Mouse (Mus musculus) urinary bladder, postnatal 10 days (tissue): ENCODE data around the gene Ppp1r8.

Source experiments
- DNase-seq: peaks from one replicate; pipeline ENCODE4 v3.0.0; 2022; ENCODE audit warnings: low spot score

The Ppp1r8 gene

DNA sequence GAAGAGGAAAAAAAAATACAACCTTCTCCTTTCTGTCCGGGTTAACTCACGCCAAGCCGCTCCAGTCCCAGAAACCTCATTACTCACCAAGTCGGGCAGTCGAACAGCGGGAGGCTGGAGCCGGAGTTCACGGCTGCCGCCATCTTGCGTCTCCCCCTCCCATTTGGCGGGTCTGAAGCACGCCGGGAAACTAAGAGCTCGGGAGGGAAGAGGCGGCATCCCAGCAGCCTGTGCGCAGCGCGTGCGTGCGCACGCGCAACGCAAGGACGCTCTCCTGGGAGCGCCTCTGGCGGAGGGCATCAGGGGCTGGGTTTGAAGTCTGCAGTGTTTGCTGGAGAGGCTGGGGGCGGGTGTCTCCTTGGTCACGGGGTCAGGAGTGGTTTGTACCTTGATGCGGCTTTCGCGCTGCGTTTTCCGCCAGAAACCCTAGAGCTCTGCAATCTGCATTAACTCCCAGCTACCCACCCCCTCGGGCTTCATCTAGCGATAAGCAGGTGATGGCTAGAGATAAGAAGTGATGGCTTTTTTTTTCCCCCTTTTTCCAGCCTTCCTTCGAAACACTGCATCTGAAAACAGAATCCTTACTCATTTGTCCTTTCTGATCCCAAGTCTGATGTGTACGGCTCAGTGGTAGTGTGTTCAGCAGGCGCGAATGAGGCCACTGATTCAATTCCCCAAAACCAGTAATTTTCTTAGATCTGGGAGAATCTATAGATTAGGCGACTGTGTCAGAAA, at the start of gene Ppp1r8:
Gene Ppp1r8 (minus strand): TSS at position 200 of the 735 bp plus-strand sequence.
- peak; percentile 63 for DNase-seq

DNA sequence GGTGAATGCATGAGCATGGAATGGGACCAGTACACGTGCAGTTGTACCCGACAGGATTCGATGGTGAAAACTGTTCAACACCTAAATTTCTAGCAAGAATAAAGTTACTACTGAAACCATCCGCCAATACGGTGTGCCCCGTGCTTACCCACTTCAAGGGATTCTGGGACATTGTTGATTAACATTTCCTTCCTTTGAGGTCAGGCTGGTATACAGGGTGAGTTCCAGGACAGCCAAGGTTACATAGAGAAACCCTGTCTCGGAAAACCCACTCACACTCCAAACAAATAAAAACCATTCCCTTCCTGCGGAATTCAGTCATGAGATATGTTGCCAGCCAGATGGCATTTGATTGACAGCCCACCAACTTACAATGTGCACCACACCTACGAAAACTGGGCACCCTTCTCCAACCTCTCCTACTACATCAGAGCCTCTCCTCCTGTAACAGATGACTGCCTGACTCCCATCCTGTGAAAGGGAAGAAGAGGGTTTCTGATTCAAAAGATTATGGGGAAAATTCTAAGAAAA, 41.9 kb upstream of the Ppp1r8 start:
- DNase-seq = no peak

DNA sequence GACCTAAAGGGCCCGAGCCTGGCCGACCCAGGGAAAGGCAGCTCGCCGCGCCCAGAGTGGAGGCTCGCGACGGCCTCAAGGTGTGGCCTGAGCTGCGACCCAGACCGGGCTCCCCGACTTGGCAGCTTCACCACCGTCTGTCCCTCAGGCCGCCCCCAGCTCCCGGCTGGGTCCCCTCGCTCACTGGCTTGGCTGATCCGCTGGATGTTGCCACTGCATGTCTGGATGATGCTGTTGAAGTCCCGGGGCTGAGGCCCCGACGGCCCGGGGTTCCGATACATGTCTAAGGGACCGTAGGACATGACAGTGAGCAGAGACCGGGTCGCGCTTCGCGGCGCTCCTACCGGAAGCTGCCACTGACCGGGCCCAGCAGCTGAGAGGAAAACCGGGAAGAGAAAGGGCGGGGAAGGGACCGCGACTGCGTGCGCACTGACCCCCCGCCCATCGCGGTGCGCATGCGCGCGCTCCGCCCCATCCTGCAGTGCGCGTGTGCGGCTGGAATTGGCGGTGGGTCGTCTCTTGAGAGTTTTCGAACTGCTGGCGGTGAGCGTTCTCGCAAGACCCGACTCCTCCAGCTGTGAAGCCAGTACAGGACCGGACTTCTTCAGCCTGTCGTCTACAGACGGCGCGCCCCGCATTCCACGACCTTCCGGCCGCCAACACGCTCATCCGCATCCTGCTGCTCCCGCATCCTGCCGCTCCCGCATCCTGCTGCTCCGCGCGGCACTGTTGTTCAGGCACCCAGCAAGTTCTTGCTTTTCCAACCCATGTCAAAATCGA, 41.3 kb upstream of the Ppp1r8 start, which contains the start of gene Stx12:
Gene Stx12 (minus strand): TSS at position 446 of the 780 bp plus-strand sequence.
- DNase-seq = peak; percentile 53

DNA sequence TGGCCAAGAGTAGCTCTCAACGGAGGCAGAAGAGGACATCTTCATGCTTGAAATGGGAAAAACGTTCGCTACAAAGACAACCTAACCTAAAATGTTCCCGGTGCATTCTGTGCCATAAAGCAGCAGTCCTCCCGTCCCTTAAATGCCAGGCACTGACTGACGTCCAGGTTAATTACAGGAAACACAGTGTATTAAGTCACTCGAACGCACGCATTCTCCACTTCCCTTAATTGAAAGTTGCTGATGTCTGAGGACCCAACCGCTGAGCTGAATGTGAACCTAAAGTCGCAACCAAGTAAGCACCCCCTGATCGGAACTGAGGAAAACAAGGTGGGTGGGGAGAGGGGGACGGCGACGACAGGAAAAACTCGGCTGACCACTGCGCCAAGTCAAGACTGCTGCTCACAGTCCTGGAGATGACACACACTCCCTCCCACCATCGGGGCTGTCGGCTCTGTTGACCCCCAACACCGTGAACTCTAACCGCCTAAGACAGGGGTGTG, 40.6 kb upstream of the Ppp1r8 start:
- DNase-seq = no peak

DNA sequence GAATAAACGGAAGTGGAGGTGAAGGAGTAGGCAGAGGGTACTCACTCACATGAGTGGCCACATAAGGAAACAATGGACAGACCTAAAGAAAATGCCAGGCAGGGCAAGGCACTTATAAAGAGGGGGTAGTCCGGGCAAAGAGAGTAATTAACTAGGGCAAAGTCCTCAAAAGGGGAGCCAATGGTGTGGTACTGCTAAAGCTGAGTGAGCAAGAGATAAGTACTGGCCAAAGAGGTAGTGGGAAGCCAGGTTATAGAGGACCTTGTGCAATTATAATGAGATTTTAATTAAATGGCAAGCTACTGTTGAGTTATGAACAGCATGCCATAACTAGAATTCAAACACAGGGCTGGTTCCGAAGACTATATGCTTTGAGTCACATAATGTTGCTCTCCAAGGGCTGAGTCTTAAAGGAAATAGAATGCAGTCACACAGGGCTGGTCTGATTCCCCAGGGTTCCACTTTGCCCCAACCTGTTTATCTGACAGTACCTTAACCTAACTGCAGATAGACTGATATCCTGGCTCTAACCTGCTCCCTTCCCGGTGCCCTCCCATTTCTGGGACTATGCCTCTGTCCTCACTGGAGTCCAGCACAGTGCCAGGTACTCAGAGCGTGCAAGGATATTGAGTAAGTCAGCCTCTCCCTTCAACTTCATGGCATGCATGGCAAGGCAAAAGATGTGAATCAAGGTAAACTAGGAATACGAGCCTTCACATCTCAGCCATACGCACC, 31.6 kb upstream of the Ppp1r8 start:
- no peak for DNase-seq

DNA sequence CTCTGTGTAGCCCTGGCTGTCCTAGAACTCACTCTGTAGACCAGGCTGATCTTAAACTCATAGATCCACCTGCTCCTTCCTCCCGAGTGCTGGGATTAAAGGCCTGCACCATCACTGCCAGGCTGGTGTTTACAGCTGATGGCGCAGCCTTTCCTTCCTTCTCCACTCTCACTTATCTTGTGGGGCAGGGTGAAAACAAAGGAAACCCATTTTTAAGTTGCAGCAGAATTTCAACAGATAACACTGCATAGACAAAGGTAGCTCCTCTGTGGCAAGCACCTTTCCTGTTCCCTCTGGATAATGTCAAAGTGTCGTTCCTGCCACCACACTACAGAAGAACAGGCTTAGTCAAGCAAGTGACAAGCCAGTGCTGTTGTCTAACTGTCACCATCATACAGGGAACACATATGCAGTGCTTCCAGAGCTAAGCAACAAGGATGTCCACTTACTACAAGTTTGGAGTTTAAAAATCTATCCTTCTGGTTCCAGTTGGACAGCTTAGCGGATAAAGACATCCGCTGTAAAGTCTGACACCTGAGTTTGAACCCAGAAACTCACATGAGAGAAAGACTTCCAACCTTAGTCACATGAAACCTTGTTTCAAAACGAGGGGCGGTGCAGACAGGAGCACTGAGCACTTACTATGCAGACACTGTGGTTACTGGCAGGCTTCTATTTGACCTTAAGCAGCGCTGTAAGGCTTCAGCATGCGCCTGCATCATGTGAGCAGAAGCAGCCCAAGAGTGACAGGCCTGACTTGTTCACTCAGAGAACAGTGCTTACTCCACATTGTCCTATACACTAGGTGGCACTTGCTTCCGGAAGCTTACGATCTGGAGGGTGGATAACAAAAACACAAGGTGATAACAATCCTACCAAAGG, 30.8 kb upstream of the Ppp1r8 start:
- DNase-seq = no peak

DNA sequence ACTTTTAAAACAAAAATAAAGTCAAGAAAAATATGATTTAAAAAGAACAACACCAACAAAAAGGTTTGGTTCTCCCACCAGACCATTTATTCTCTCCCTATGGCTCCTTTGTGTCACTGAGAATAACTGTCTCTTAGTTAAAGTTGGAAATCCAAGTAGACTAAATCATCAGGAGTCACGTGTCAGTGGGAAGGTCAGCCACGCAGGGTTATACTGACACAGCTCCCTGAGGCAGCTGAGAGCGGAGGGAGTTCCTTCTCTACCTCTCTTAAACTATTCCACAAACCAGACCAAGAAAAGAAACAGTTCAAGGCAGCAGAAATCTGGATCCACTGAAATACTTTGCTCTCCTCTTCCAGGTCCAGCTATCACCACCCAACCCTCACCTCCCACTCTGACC, 28.1 kb upstream of the Ppp1r8 start:
- no peak for DNase-seq

DNA sequence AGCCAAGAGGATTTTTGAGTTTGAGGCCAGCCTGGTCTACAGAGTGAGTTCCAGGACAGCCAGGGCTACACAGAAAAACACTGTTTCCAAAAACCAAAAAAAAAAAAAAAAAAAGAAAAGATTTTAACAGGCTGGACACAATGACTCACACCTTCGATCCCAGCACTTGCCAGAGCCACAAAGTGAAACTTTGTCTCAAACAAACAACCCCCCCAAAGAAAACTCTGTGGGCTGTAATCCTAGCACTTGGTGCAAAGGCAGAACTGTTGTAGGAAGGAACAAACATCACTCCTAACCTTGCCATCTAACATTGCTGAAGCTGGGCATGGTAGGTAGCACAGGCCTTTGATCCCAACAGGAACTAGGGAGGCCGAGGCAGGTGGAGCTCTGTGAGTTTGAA, 21.9 kb upstream of the Ppp1r8 start:
- no peak for DNase-seq

DNA sequence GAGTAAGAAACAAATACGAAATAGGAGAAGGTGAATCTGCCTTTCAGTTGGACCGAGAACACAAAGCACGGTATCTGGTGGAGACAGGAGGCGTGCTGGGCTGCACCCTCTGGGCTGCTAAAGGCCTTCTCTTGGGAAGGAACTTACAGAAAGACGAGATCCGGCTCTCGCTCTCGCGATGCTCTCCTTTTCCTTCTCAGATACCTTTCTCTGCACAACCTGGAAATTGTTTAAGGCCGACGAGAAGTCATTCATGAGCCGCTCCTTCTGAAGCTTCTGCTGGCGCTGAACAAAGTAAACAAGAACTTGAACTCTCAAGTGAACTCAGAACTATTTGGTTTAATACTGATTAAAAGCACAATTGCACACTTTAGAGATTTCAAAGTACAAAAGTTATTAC, 20.0 kb upstream of the Ppp1r8 start:
- no peak for DNase-seq

DNA sequence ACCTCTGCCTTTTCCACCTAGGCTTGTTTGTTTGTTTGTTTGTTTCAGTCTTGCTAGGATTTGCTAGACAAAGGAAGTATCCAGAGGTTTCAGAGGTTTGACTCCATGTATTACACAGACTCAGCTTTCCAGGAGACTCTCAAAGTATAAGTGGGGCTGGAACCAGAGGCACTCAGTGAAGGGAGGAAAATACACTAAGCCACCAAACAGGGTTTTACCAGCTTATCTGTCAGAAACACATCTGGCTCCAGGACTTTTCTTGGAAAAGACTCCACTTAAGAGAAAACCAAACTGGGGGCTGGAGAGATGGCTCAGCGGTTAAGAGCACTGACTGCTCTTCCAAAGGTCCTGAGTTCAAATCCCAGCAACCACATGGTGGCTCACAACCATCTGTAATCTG, 17.9 kb upstream of the Ppp1r8 start:
- no peak for DNase-seq

DNA sequence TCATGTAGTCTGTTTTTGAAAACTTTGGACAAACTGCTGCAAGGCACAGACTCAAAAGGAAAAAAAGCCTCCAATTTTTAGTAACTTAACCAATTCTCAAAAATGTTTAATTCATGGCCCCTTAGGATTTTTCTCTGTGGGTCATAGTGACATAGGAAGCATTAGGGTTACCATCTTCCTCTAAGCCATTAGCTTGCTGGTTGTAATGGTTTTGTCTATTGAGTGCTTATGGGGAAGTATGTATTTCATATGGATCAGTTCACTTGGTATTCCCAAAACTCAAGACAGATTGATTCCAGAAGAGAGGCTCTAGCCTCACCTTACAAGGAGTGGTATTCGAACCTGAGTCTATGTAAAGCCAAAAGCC, 719 bp upstream of the Ppp1r8 start:
- no peak for DNase-seq

DNA sequence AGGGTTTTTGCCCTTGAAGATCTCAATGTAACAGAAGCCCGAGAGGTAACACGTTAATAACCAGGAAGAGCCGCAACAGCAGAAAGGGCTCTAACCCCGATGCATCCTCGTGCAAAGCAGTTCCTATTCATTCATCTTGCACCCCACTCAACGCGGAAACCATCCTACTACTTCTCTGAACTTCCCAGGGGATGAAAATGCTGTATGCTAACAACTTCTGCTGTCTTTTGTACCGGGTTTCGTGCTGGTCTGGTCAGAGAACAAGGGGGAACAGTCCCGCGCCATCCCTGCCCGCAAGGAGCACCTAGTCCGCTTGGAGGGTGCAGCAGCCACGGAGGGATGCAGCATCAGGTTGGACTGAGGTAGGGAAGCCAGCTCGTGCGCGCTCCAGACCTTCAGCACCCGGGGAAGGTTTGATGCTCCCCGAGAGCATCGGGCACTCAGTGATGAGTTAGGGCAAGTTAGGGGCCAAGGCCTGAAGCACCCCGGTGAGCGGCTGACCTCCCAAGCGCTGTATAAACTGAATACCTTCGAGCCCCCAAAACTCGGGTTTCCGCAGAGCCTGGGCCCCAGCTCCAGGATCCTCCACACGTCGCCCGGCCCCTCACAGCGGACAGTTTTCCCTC, 575 bp downstream of the Ppp1r8 start:
- no peak for DNase-seq

DNA sequence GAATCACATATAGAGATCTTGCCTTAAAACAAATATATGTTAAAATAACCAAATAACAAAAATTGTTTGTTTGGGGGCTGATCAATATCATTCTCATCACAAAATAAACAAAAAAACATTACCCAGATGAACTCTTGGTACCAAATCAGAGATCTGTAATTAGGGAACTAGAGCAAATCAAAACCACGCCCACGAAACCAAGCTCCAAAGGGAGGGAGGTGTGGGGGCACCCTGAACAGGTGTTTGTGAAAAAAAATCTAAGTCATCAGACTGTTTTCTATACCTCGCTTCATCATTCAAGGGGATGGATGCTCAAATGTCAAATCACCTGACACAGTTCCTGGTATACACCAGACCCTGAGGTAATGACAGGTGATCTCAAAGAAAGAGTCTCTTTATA, 1.5 kb downstream of the Ppp1r8 start:
- DNase-seq = no peak

DNA sequence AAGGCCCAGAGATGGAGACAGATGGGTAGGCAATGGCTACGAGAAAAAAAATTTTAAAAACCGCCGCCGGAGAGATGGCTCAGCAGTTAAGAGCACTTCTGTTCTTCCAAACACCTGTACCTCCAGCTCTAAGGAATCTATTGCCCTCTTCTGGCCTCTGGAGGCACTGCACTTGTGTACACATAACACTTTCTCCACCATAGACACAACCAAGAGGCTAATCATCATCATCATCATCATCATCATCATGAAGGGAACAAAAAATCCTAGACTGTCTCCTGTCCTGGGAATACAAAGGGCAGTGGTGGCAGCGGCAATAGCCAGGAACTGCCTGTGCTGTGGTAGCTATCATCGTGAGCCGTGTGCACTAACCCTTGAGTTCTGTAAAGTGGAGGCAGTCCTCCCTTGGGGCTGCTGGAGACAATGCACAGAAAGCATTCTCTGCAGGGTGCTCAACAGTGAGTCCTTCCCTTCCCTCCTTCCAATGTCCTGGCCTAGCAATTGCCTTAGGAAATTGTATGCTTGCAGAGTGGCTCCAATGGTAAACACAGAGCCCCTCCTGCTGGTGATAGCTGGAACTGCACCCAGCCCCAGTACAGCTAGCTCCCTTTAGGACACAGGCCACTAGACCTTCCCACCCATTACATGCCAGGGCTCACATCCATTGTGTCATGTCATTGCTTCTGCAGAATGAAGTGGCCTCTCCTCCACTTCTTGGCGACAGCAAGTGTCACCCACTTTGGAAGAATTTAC, 19.2 kb downstream of the Ppp1r8 start:
- no peak for DNase-seq

DNA sequence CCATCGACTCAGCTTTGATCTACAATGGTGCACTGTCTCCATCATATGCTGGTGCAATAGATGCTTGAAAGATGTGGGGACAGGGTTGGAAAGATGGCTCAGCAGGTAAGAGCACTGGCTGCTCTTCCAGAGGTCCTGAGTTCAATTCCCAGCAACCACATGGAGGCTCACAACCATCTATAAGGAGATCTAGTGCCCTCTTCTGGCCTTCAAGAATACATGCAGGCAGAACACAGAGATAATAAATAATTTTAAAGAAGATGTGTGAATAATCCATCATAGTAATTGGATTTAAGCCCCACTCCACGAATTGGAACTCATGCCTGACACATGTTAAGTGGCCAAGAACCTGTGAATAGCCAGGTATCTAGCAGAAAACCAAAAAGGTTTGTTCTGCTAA, 24.5 kb downstream of the Ppp1r8 start:
- DNase-seq = no peak

DNA sequence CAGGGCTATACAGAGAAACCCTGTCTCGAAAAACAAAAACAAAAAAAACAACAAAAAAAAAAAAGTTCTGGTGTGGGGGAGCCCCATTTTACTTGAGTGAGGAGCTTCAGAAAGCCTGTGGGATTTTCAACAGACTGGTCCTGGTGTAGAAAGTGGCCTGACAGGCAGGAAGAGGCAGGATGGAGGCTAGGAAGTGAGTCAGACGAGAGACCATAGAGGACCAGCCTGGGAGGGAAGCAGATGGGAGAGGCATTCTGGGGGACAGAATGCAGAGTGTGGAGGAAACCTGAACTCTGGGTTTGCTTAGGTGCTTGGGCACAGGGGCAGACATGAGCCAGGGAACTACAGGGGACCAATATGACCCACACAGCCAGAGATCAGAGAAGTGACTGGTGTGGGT, 26.1 kb downstream of the Ppp1r8 start:
- no peak for DNase-seq

DNA sequence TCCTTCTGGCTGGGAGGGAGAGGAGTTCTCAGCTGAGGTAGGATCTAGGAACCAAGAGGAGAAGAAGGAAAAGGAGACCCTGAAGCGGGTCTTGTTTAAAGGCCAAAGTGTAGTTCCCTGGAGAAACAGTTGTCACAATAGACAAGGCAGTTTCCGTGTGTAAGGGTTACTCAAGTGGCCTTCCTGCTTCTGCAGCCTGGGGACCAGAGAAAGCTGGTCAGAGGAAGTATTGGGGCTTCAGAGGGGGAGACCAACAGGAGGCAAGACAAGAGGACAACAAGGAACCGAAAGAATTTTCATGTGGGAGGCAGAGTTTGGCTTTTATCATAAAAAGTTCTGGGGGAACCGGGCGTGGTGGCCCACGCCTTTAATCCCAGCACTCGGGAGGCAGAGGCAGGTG, 26.6 kb downstream of the Ppp1r8 start:
- DNase-seq = no peak

DNA sequence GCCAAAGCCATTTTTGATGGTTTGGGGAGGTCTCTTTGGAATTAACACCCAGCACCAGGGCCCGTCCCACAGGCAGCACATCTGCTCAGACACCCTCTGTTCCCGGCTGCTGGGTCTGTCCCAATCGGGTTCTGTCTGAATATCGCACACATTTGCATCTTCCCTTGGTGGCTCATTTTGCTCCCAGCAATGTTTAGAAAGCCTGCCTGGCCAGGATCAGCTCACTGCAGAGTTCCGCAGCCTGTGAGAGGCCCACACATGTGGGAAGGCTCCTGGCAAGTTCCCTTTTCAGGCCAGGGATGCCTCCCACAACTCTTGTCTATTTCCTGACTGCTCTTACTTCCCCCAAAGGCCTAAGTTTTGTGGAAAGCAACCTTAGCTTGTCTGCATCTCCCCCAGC, 33.3 kb downstream of the Ppp1r8 start:
- DNase-seq = no peak

DNA sequence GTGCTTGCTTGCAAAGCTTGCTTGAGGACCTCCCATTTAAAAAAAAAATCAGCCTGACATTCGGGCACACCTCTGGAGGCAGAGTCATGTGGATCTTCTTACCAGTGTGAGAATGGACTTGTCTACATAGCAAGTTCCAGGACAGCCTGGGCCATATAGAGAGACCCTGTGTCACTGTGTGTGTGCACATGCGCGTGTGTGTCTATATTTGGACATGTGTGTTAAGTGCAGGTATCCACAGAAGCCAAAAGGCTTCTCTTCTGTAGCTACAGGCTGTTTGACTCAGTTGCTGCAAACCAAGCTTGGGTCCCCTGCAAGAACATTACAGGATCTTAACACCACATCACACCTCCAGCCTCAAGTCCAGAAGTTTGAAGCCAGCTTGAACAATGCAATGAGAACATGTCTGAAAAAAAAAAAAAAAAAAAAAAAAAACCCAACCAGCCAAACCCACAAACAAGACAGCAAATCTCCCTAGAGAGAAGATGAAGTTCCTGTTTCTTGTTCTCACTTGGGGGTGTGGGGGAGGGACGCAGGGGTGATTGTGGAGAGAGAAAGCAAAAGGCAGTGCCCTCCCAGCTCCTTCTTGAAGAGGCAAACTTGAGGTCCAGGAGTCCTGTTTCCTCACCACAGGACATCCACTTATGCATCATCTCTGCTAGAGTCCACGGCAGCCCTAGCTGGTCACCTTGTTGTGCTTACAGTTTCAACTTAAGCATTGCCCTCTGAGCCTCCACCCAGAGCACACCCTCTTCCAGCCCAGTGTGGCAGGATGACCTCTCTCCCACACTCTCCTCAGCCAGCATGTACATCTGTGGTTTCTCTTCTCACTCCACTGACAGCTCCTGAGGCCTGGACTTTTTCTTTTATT, 35.0 kb downstream of the Ppp1r8 start:
- DNase-seq = no peak
